Mouse (Mus musculus) gastrocnemius, postnatal 14 days (tissue): Measurements from ENCODE around the gene Krt222. TPM values are rescaled to one million over a fixed set of nuclear protein-coding genes. Genes with fewer than 3 reads are reported as not detected.
A peak's percentile ranks its signal among the peaks of the same experiment; 100 is the strongest.

Experiments used
- DNase-seq: peaks from one replicate; pipeline ENCODE4 v3.0.0; 2021; ENCODE audit warnings: mixed read lengths
- intact Hi-C: fragments of 180-260 bp; cut with DNase I; formaldehyde crosslinking; loops from one replicate; pipeline ENCODE4 v1.15.1; 2025; ENCODE audit warnings: low total_unique reads
- long read RNA-seq, 2 experiments: library from polyadenylated mRNA; stranded (forward); transcript quantifications; one replicate each; pipeline ENCODE4 v2.0.0; 2021
- total RNA-seq, 2 experiments: library from RNA; stranded (reverse); gene quantifications; 2 replicates each; pipeline ENCODE4 v1.2.3; 2021

The Krt222 gene
- total RNA-seq: 10 to 100 TPM in 1 of 2 experiments, 1 to 10 TPM in 1; 8.9 to 11.4 TPM
- long read RNA-seq, experiment 1, transcript Krt222-202 (6 exons, 3,072 nt): major isoform, 10 of 14 reads
- long read RNA-seq, experiment 1, partial matches to known transcripts: 0 of 14 reads
- long read RNA-seq, experiment 1, other reads (novel, unspliced or antisense): 3 of 14 reads
- long read RNA-seq, experiment 2, partial matches to known transcripts: 0 of 8 reads
- long read RNA-seq, experiment 2, other reads (novel, unspliced or antisense): 1 of 8 reads

- intact Hi-C loops: no loop called here
- peak; percentile 20 for DNase-seq
Measured at GRCm38 (mm10) chr11:99243820-99244374, at the start of gene Krt222. Gene Krt222, minus strand, starts transcription at chr11:99244085.

- intact Hi-C loops: loop anchor here (5.0 kb wide), 2 partner anchors 86 to 106 kb away; no protein-coding TSS in a partner anchor
- DNase-seq: peak; percentile 32
Measured at GRCm38 (mm10) chr11:99292846-99293245, 49.0 kb upstream of the Krt222 start.

- DNase-seq: no peak
- intact Hi-C loops: no loop called here
Measured at GRCm38 (mm10) chr11:99284833-99285312, 41.0 kb upstream of the Krt222 start, which contains the start of gene Krt24. Gene Krt24, minus strand, starts transcription at chr11:99285262.

GRCm38 (mm10) chr11:99284011-99284410 lies 40.1 kb upstream of the Krt222 start:
- intact Hi-C loops: no loop called here
- DNase-seq: no peak

- intact Hi-C loops: no loop called here
- DNase-seq: no peak
Measured at GRCm38 (mm10) chr11:99283334-99283733, 39.4 kb upstream of the Krt222 start.

- DNase-seq: no peak
- intact Hi-C loops: no loop called here
Measured at GRCm38 (mm10) chr11:99281116-99281515, 37.2 kb upstream of the Krt222 start.

GRCm38 (mm10) chr11:99279986-99280385 lies 36.1 kb upstream of the Krt222 start:
- intact Hi-C loops: no loop called here
- no peak for DNase-seq

- intact Hi-C loops: no loop called here
- DNase-seq: no peak
Measured at GRCm38 (mm10) chr11:99276786-99277185, 32.9 kb upstream of the Krt222 start.

- intact Hi-C loops: no loop called here
- DNase-seq: no peak
Measured at GRCm38 (mm10) chr11:99275624-99276023, 31.7 kb upstream of the Krt222 start.

GRCm38 (mm10) chr11:99272721-99273120 lies 28.8 kb upstream of the Krt222 start:
- DNase-seq: no peak
- intact Hi-C loops: no loop called here

GRCm38 (mm10) chr11:99269192-99269591 lies 25.3 kb upstream of the Krt222 start:
- DNase-seq: no peak
- intact Hi-C loops: no loop called here

- intact Hi-C loops: no loop called here
- no peak for DNase-seq
Measured at GRCm38 (mm10) chr11:99265796-99266195, 21.9 kb upstream of the Krt222 start.

GRCm38 (mm10) chr11:99265220-99265619 lies 21.3 kb upstream of the Krt222 start:
- DNase-seq: no peak
- intact Hi-C loops: no loop called here

- DNase-seq: no peak
- intact Hi-C loops: no loop called here
Measured at GRCm38 (mm10) chr11:99256213-99256612, 12.3 kb upstream of the Krt222 start.

- DNase-seq: no peak
- intact Hi-C loops: no loop called here
Measured at GRCm38 (mm10) chr11:99255316-99255715, 11.4 kb upstream of the Krt222 start.

- intact Hi-C loops: no loop called here
- DNase-seq: no peak
Measured at GRCm38 (mm10) chr11:99253893-99254292, 10.0 kb upstream of the Krt222 start.

GRCm38 (mm10) chr11:99252671-99253070 lies 8.8 kb upstream of the Krt222 start:
- DNase-seq: no peak
- intact Hi-C loops: no loop called here

GRCm38 (mm10) chr11:99250666-99251065 lies 6.8 kb upstream of the Krt222 start:
- DNase-seq: no peak
- intact Hi-C loops: no loop called here

GRCm38 (mm10) chr11:99250241-99250640 lies 6.4 kb upstream of the Krt222 start:
- no peak for DNase-seq
- intact Hi-C loops: no loop called here

- intact Hi-C loops: no loop called here
- DNase-seq: no peak
Measured at GRCm38 (mm10) chr11:99249115-99249514, 5.2 kb upstream of the Krt222 start.

GRCm38 (mm10) chr11:99247916-99248315 lies 4.0 kb upstream of the Krt222 start:
- intact Hi-C loops: no loop called here
- DNase-seq: no peak
